Mouse (Mus musculus) lung, postnatal 0 days (tissue): ENCODE data around the gene Slc25a20. TPM values are rescaled to one million over a fixed set of nuclear protein-coding genes. Genes with fewer than 3 reads are reported as not detected.

Experiments used
- ATAC-seq: fragments of 200-750 bp; cut with Nextera tagmentation; 2 replicates; pipeline ENCODE4 v1.8.0; 2017; ENCODE audit warnings: moderate library complexity
- DNase-seq: peaks from one replicate; pipeline ENCODE4 v3.0.0-alpha.2; 2016; ENCODE audit warnings: low spot score
- H3K27ac ChIP-seq: fragments of 300-500 bp; sonication (generic); 2 replicates; pipeline ENCODE4 v1.5.1; 2014; ENCODE audit warnings: antibody characterized with exemption, mild to moderate bottlenecking, low read length, mixed read lengths
- H3K27me3 ChIP-seq: fragments of 300-500 bp; sonication (generic); replicated peaks from 2 replicates; pipeline ENCODE4 v1.6.1; 2014; ENCODE audit warnings: low read length, mixed read lengths; ENCODE audit not compliant: insufficient read depth
- H3K36me3 ChIP-seq: fragments of 300-500 bp; sonication (generic); 2 replicates; pipeline ENCODE4 v1.6.1; 2014; ENCODE audit warnings: low read length, mixed read lengths; ENCODE audit not compliant: insufficient read depth
- H3K4me1 ChIP-seq: fragments of 300-500 bp; sonication (generic); 2 replicates; pipeline ENCODE4 v1.6.1; 2014; ENCODE audit warnings: antibody characterized with exemption, low read depth, low read length, mixed read lengths; ENCODE audit not compliant: insufficient read depth
- H3K4me2 ChIP-seq: fragments of 300-500 bp; sonication (generic); replicated peaks from 2 replicates; pipeline ENCODE4 v1.6.1; 2014; ENCODE audit warnings: low read depth, mild to moderate bottlenecking, low read length, moderate library complexity, mixed read lengths
- H3K4me3 ChIP-seq: fragments of 300-500 bp; sonication (generic); 2 replicates; pipeline ENCODE4 v1.5.1; 2014; ENCODE audit warnings: low read depth, low read length
- H3K9ac ChIP-seq: fragments of 300-500 bp; sonication (generic); replicated peaks from 2 replicates; pipeline ENCODE4 v1.6.1; 2014; ENCODE audit warnings: low read depth, mild to moderate bottlenecking
- H3K9me3 ChIP-seq: fragments of 300-500 bp; sonication (generic); 2 replicates; pipeline ENCODE4 v1.6.1; 2016; ENCODE audit warnings: low read length, mixed read lengths
- CTCF ChIP-seq: IDR thresholded peaks from 2 replicates; pipeline ENCODE4 v1.5.1; 2016; ENCODE audit warnings: antibody characterized with exemption, mild to moderate bottlenecking
- EP300 ChIP-seq: IDR thresholded peaks from 2 replicates; pipeline ENCODE4 v1.6.1; 2016; ENCODE audit warnings: antibody characterized with exemption, mild to moderate bottlenecking, control low read depth
- WGBS: fragments of 180-500 bp; shearing (Covaris S2); extraction: QIAGEN DNeasy Blood & Tissue Kit; methylation state at CpG from one replicate; pipeline ENCODE4 v1.1.7; 2014; 5-methylcytosine and 5-hydroxymethylcytosine counted together
- polyA plus RNA-seq: library from polyadenylated mRNA; unstranded; fragments of >200 nt; fragmentation: Nextera tagmentation; extraction: Ambion mirVana; gene quantifications from 2 replicates; pipeline ENCODE4 v1.2.1, GENCODE M21; 2015

Slc25a20 gene
- polyA plus RNA-seq, result 58.7 and 60.2 TPM in 2 replicates

- H3K4me2 ChIP-seq, result peak within 1 kb of the TSS; percentile 75
- H3K9ac ChIP-seq, result peak within 1 kb of the TSS; percentile 45
- peak within 1 kb of the TSS; percentile 67 for H3K4me3 ChIP-seq
- H3K27ac ChIP-seq, result peak within 1 kb of the TSS; percentile 65
- WGBS, result 3% methylated on average over 36 of the region's 37 CpGs
- peak; percentile 98 for ATAC-seq
- no peaks in the 10 kb centered on the region for H3K27me3 ChIP-seq
- no peaks in the 10 kb centered on the region for H3K9me3 ChIP-seq
- peaks cover 4% of the 10 kb centered on the region; the same call in 1 of the 2 replicates for H3K4me1 ChIP-seq
- DNase-seq, result peak; percentile 95
- TF ChIP-seq EP300 (no peak; the same call in 1 of the 2 replicates), CTCF (no peak)
- H3K36me3 ChIP-seq, result no peaks in the 10 kb centered on the region
Measured at GRCm38 (mm10) chr9:108661677-108662612, at the start of gene Slc25a20. TSS of gene Slc25a20 (plus strand) at chr9:108662088.

GRCm38 (mm10) chr9:108617301-108617700, 44.6 kb upstream of the Slc25a20 start:
- Histone ChIP-seq H3K36me3 (peaks cover 26% of the 10 kb centered on the region), H3K4me2 (no peak overlapping the region), H3K4me1 (no peaks in the 10 kb centered on the region), H3K27me3 (no peaks in the 10 kb centered on the region), H3K27ac (no peak overlapping the region), H3K9ac (no peak overlapping the region), H3K9me3 (no peaks in the 10 kb centered on the region), H3K4me3 (no peak overlapping the region)
- DNase-seq (no peak), ATAC-seq (no peak)
- TF ChIP-seq CTCF (no peak), EP300 (no peak)
- WGBS, result 83% methylated on average over 1 of the region's 1 CpGs

- Histone ChIP-seq H3K9ac (no peak overlapping the region), H3K27me3 (no peaks in the 10 kb centered on the region), H3K4me3 (no peak overlapping the region), H3K4me2 (no peak overlapping the region), H3K36me3 (no peaks in the 10 kb centered on the region), H3K4me1 (no peaks in the 10 kb centered on the region; the same call in 1 of the 2 replicates), H3K9me3 (no peaks in the 10 kb centered on the region), H3K27ac (no peak overlapping the region)
- DNase-seq (peak; percentile 79), ATAC-seq (peak; percentile 96)
- no peak for TF ChIP-seq CTCF
- 0 out of 2 replicates have a peak, but pooled peaks have one; percentile 0 for TF ChIP-seq EP300
- WGBS, result 38% methylated on average over 2 of the region's 2 CpGs
Measured at GRCm38 (mm10) chr9:108626498-108626897, 35.4 kb upstream of the Slc25a20 start.

GRCm38 (mm10) chr9:108628141-108628540, 33.7 kb upstream of the Slc25a20 start:
- ATAC-seq, result no peak
- Histone ChIP-seq H3K27ac (no peak overlapping the region), H3K36me3 (no peaks in the 10 kb centered on the region), H3K4me1 (peaks cover 3% of the 10 kb centered on the region; the same call in 1 of the 2 replicates), H3K4me3 (no peak overlapping the region), H3K27me3 (no peaks in the 10 kb centered on the region), H3K9me3 (no peaks in the 10 kb centered on the region), H3K9ac (no peak overlapping the region), H3K4me2 (no peak overlapping the region)
- no peak for DNase-seq
- WGBS, result 67% methylated on average over 4 of the region's 4 CpGs
- TF ChIP-seq CTCF (no peak), EP300 (no peak)

- H3K27me3 ChIP-seq, result no peaks in the 10 kb centered on the region
- no peaks in the 10 kb centered on the region for H3K9me3 ChIP-seq
- TF ChIP-seq CTCF, result no peak
- TF ChIP-seq EP300, result no peak
- WGBS, result 58% methylated on average over 1 of the region's 1 CpGs
- H3K27ac ChIP-seq, result no peak overlapping the region
- no peaks in the 10 kb centered on the region for H3K36me3 ChIP-seq
- no peak overlapping the region for H3K9ac ChIP-seq
- ATAC-seq (no peak), DNase-seq (no peak)
- no peak overlapping the region for H3K4me3 ChIP-seq
- peaks cover 3% of the 10 kb centered on the region; the same call in 1 of the 2 replicates for H3K4me1 ChIP-seq
- H3K4me2 ChIP-seq, result no peak overlapping the region
Measured at GRCm38 (mm10) chr9:108630683-108631082, 31.2 kb upstream of the Slc25a20 start.

GRCm38 (mm10) chr9:108631631-108632256, 30.1 kb upstream of the Slc25a20 start:
- ATAC-seq (no peak), DNase-seq (no peak)
- Histone ChIP-seq H3K36me3 (no peaks in the 10 kb centered on the region), H3K4me3 (no peak overlapping the region), H3K9me3 (no peaks in the 10 kb centered on the region), H3K4me1 (peaks cover 3% of the 10 kb centered on the region; the same call in 1 of the 2 replicates), H3K27ac (no peak overlapping the region), H3K9ac (no peak overlapping the region), H3K27me3 (no peaks in the 10 kb centered on the region), H3K4me2 (no peak overlapping the region)
- 61% methylated on average over 5 of the region's 5 CpGs for WGBS
- no peak for TF ChIP-seq CTCF
- no peak for TF ChIP-seq EP300
